Mouse (Mus musculus): ENCODE measurements at regions not wholly inside any gene's neighbourhood (a gene's known extent, or its start where the extent isn't known, plus 50 kb on each side); places are given as distances from the start of the nearest gene placed in this dataset.
"Not testable (repeated sequence)": the region's sequence is repeated elsewhere in the genome, so short reads cannot be mapped to it uniquely, and the experiment has no call there.

DNA sequence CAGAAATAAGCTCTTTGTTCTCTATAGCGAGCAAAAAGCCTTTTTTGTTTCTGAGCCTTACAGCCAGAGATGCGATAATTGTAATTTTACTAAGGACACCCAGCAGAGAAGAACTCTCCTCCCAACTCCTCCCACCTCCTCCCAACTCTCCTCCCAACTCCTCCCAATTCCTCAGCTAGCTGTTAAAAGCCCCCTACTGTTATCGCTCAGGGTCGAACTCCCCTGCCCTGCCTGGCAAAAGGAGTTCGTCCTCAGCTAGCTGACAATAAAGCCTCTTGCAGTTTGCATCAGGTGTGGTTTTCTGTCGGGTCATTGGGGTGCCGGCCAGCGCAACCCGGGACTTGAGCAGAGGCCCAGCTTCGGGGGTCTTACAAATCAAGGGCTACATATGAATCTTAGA, 99.5 kb upstream of the Thpo start:
- not testable (repeated sequence) for H3K36me3 ChIP-seq (replicated peaks); H3K4me3 ChIP-seq (replicated peaks); H3K4me2 ChIP-seq; H3K9me3 ChIP-seq; H3K9ac ChIP-seq; H3K4me1 ChIP-seq; H3K27me3 ChIP-seq; ATAC-seq (ENCODE audit: low FRiP score); H3K27ac ChIP-seq
- WGBS: 76% methylated on average over 10 of the region's 10 CpGs

DNA sequence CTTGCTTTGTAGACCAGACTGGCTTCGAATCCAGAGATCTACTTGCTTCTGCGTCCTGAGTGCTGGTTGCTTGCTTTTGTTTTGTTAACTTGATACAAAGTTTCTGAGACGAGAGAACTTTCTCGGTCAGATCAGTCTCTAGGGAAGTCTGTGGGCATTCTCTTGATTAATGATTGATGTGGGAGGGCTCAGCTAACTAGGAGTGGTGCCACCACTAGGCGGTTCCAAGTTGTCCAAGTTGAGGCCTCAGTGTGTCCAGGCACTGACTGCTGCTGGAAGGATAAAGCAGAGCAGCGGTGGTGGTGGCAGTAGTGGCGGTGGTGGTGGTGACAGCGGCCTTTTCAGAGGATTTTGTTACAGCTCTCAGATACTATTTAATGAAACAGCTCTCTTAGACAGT, 99.0 kb upstream of the Thpo start:
- Histone ChIP-seq H3K9me3 (no peaks in the 10 kb centered on the region), H3K4me2 (no peak overlapping the region), H3K4me3 (replicated peaks) (no peak overlapping the region), H3K27me3 (no peaks in the 10 kb centered on the region), H3K4me1 (peaks cover 6% of the 10 kb centered on the region), H3K9ac (no peak overlapping the region), H3K27ac (no peak overlapping the region), H3K36me3 (replicated peaks) (no peaks in the 10 kb centered on the region)
- WGBS: 85% methylated on average over 8 of the region's 8 CpGs
- no peak for ATAC-seq (ENCODE audit: low FRiP score)

DNA sequence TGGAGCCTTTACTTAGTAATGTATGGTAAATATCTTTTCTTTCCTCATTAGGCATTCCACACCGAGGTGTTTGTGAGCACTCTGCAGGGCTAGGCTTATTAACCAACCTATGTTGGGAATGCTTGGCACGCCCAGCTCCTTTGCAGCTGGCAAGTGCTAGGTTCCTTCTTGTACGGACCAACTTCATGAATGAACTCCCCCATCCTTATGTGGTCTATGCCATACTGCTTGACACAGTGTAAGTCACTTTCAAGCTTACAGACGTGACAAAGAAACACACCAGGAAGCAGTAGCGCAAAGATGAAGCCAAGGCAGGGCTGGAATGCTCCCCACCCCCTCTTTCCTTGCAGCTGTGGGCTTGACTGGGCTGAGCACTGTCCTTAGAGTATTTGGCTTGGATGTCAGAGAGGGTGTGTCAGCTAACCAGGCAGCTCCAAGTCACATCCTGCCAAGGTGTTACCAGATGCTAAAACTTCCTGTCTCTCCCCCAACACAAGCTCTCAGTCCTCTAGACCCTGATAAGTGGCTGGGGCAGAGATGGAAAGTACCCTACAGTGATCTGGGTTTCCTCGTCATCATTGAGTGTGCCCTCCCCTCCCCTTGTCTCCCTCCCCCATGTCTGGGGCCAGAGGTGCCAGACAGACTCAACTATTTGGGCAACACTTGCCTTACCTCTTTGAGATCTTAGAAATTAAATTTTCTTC, 95.6 kb upstream of the Thpo start:
- Histone ChIP-seq H3K4me3 (replicated peaks) (no peak overlapping the region), H3K36me3 (replicated peaks) (no peaks in the 10 kb centered on the region), H3K9me3 (no peaks in the 10 kb centered on the region), H3K9ac (no peak overlapping the region), H3K4me2 (no peak overlapping the region), H3K27me3 (no peaks in the 10 kb centered on the region), H3K4me1 (no peaks in the 10 kb centered on the region), H3K27ac (no peak overlapping the region)
- ATAC-seq (ENCODE audit: low FRiP score): no peak
- 57% methylated on average over 6 of the region's 6 CpGs for WGBS

DNA sequence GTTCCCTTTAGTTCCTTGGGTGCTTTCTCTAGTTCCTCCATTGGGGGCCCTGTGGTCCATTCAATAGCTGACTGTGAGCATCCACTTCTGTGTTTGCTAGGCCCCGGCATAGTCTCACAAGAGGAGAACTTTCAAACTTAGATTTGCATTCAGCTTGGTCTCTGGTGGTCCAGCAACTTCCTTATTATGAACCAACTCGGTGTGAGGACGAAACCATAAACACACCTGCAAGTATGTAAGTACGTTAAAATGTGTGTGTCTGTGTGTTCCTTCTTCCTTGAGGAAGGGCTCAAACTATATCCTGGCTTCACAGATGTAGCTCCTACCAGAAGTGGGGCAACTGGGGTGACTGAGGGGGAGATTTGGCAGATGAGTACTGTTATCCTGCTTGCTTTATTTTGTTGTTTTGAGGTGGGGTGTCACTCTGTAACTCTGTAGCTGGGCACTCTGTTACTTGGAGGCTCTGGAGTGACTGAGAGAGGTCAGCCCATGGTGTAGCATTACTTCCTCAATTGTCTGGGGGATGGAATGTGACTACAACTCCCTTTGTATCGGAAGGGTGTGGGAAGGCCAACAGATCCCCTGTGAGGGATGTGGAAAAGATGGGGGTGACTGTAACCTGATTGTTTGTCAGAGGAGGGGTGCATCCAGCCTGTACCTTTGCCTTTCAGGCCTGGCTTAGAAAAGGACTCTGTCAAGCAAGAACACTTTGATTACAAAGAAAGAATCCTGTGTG, 94.9 kb upstream of the Thpo start:
- no peaks in the 10 kb centered on the region for H3K4me1 ChIP-seq
- WGBS: 86% methylated on average over 5 of the region's 5 CpGs
- no peak for ATAC-seq (ENCODE audit: low FRiP score)

DNA sequence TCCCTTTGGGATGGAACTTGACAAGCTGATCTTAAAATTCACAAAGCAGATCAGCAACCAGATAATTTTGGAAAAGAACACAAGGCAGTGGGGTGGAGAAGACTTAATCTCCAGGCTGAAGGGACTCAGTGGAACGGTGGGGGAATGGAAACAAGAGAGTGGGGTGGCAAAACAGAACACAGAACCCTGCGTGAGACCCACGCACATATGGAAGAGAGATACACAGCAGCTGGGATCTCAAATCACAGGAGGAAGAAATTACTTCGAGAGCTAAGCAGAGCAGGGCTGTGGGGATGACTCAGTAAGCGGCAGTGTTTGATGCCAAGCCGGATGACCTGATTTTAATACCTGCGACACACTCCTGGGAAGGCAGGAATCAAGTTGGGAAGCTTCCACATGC, 89.9 kb upstream of the Thpo start:
- WGBS: 52% methylated on average over 7 of the region's 7 CpGs
- no peaks in the 10 kb centered on the region for H3K27me3 ChIP-seq
- no peaks in the 10 kb centered on the region for H3K36me3 ChIP-seq (replicated peaks)
- no peaks in the 10 kb centered on the region; the same call in 1 of the 2 replicates for H3K4me1 ChIP-seq
- H3K9ac ChIP-seq: no peak overlapping the region
- no peak overlapping the region for H3K27ac ChIP-seq
- no peak overlapping the region for H3K4me3 ChIP-seq (replicated peaks)
- no peaks in the 10 kb centered on the region for H3K9me3 ChIP-seq
- H3K4me2 ChIP-seq: no peak overlapping the region
- ATAC-seq (ENCODE audit: low FRiP score): no peak

More for the DNA sequence above, 94.9 kb upstream of the Thpo start:
- H3K4me2 ChIP-seq: no peak overlapping the region
- H3K4me3 ChIP-seq (replicated peaks): no peak overlapping the region
- H3K27me3 ChIP-seq: no peaks in the 10 kb centered on the region
- H3K27ac ChIP-seq: no peak overlapping the region
- H3K36me3 ChIP-seq (replicated peaks): no peaks in the 10 kb centered on the region
- H3K9ac ChIP-seq: no peak overlapping the region
- no peaks in the 10 kb centered on the region for H3K9me3 ChIP-seq

DNA sequence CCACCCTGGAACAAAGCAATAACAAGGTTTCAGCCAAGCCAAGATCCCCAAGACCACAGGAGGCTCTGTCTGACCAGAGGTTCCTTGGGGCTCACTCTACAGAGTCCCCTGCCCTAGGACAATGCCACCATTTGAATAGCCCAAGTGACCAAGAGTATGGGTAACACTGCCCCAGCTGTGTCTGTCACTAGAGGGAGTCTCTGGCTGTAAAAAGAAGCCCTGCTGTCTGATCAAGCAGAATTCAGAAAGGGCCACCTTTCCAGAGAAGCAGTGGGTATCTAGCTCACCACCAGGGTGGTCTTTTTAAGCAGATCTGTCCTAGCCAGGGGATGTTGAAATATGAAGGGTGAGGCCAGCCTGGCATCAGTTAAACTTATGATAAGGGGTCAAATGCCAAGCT, 86.6 kb upstream of the Thpo start:
- Histone ChIP-seq H3K9ac (no peak overlapping the region), H3K27me3 (no peaks in the 10 kb centered on the region), H3K4me3 (replicated peaks) (no peak overlapping the region), H3K4me2 (no peak overlapping the region), H3K9me3 (no peaks in the 10 kb centered on the region), H3K4me1 (no peaks in the 10 kb centered on the region; the same call in 1 of the 2 replicates), H3K27ac (no peak overlapping the region), H3K36me3 (replicated peaks) (no peaks in the 10 kb centered on the region)
- no peak for ATAC-seq (ENCODE audit: low FRiP score)

DNA sequence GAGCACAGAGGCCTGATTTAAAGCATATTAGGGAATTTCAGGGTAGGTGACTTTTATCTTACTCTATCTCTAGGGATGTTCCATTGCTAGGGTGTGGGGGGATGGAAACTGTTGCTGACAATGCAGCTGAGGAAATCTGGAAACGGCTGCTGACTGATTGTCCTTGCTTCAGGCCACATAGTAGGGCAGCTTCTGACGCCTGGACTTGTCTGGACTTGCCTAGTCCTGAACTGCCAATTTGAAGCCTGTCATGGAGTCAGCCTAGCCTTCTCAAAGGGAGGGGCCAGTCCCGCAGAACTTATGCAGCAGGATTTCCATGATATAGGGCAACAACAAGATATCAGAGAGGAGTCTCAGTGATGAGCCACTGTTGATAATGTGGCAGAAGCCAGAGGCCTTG, 85.3 kb upstream of the Thpo start:
- Histone ChIP-seq H3K9me3 (no peaks in the 10 kb centered on the region), H3K4me3 (replicated peaks) (no peak overlapping the region), H3K9ac (no peak overlapping the region), H3K4me1 (peaks cover 2% of the 10 kb centered on the region; the same call in 1 of the 2 replicates), H3K36me3 (replicated peaks) (no peaks in the 10 kb centered on the region), H3K27me3 (no peaks in the 10 kb centered on the region), H3K27ac (no peak overlapping the region), H3K4me2 (no peak overlapping the region)
- WGBS: 80% methylated on average over 3 of the region's 3 CpGs
- no peak for ATAC-seq (ENCODE audit: low FRiP score)

DNA sequence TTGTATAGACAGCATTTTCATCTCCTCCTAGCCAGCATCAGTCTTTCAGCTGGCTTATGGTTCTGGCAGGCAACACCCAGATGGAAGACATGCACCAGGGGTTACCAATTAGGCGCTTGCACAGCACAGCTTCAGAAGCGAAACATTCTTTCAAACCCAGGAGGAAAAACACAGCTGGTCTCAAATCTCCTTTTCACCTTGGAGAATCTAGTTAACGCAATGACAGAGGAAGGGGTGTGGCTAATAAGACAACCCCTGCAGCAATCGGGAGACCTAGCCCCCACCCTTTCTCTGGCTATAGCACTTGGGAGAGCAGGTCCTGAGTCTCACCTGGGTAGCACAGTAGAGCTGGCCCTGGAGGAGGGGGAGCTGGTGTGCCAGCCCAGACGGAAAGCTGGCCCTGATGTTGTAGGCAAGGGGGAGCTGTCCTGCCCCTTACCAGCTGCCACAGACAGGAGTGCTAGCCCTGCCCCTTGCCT, 84.4 kb upstream of the Thpo start:
- H3K36me3 ChIP-seq (replicated peaks): no peaks in the 10 kb centered on the region
- WGBS: 44% methylated on average over 5 of the region's 5 CpGs
- no peak overlapping the region for H3K4me3 ChIP-seq (replicated peaks)
- peaks cover 2% of the 10 kb centered on the region; the same call in 1 of the 2 replicates for H3K4me1 ChIP-seq
- no peak overlapping the region for H3K4me2 ChIP-seq
- ATAC-seq (ENCODE audit: low FRiP score): no peak
- no peak overlapping the region for H3K9ac ChIP-seq
- no peaks in the 10 kb centered on the region for H3K27me3 ChIP-seq
- H3K27ac ChIP-seq: no peak overlapping the region
- no peaks in the 10 kb centered on the region for H3K9me3 ChIP-seq

DNA sequence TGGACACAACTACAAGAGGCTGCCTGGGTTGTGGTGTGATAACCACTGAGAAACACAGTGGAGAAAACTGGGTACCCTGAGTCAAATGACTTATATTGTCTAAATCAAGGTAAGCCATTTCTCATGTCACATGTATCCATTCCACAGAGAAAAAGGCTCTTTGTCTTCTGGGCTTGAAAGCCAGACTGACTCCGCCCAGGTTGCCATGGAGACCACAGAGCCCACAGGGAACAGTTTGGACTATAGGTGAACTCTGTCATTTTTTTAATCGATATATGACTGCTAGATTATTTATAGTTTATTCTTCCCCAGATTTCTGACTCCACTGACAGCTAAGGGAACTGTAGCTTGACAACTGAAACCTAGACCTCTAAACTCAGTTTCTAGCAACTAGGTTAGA, 80.7 kb upstream of the Thpo start:
- Histone ChIP-seq H3K27ac (no peak overlapping the region), H3K9me3 (no peaks in the 10 kb centered on the region), H3K4me2 (no peak overlapping the region), H3K4me3 (replicated peaks) (no peak overlapping the region), H3K27me3 (no peaks in the 10 kb centered on the region), H3K9ac (no peak overlapping the region), H3K36me3 (replicated peaks) (no peaks in the 10 kb centered on the region), H3K4me1 (0 out of 2 replicates have a peak, but pooled peaks cover 2% of the 10 kb centered on the region)
- 83% methylated on average over 2 of the region's 2 CpGs for WGBS
- ATAC-seq (ENCODE audit: low FRiP score): no peak

DNA sequence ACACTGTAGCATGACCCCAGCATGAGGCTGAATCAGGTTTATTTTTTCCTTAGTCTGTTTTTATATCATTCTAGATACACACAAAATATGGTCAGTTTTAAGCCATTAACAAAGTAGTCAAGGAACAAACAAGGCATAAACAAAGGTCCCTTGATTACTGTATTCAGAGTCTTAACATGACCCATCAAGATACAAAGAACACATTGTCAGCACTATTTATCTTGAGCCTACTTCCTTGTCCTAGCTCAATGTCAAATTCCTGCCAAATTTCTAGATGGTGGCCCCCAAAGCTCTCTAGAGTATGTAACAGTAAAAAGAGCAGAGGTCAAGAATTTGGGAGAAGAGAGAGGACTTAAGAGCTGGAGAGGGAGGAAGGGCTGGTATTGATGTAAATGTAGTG, 79.9 kb upstream of the Thpo start:
- Histone ChIP-seq H3K4me1 (0 out of 2 replicates have a peak, but pooled peaks cover 2% of the 10 kb centered on the region), H3K4me2 (no peak overlapping the region), H3K27ac (no peak overlapping the region), H3K9me3 (no peaks in the 10 kb centered on the region), H3K9ac (no peak overlapping the region), H3K27me3 (no peaks in the 10 kb centered on the region), H3K36me3 (replicated peaks) (no peaks in the 10 kb centered on the region), H3K4me3 (replicated peaks) (no peak overlapping the region)
- no peak for ATAC-seq (ENCODE audit: low FRiP score)

DNA sequence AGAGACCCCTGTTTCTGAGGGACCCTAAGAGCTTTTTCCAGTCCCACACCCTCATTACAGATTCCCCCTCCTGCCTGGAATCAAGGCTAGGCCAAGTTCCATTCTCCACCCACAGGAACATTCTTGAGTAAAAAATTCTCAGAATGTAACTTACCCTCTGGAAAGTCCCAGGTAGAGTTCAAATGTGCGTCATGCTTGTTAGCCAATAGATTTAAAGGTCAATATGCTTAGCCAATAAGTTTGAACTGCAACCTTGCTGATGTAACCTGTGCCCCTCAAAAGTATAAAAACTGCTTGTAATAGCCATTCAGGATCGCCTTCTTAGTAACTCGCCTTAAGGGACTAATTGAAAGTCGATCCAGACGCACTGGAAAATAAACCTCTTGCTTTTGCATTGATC, 77.7 kb upstream of the Thpo start:
- H3K4me2 ChIP-seq; ATAC-seq (ENCODE audit: low FRiP score); H3K4me1 ChIP-seq; H3K9me3 ChIP-seq; H3K9ac ChIP-seq; H3K27me3 ChIP-seq; H3K36me3 ChIP-seq (replicated peaks); H3K27ac ChIP-seq; H3K4me3 ChIP-seq (replicated peaks): not testable (repeated sequence)
- WGBS: 76% methylated on average over 5 of the region's 5 CpGs

DNA sequence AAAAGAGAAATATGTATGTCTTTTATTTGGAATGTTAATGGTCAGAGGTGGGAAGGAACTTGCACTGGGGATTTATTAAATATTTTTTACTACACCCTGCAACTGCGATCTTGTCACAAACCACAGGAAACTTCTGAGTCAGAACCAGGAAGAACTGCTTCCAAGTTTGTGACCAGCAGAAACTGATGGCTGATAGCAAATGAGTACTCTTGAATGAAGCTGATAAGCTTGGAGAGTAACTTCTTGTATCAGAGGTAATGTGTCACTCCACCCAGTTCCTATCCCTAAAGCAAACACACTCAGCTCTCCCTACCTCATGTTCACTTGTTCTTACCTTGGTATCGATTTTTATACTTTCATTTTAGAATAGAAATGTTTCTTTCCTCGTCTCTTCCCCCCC, 76.0 kb upstream of the Thpo start:
- no peak for ATAC-seq (ENCODE audit: low FRiP score)
- Histone ChIP-seq H3K27me3 (no peaks in the 10 kb centered on the region), H3K36me3 (replicated peaks) (no peaks in the 10 kb centered on the region), H3K4me3 (replicated peaks) (no peak overlapping the region), H3K4me2 (no peak overlapping the region), H3K27ac (no peak overlapping the region), H3K4me1 (peaks cover 2% of the 10 kb centered on the region; the same call in 1 of the 2 replicates), H3K9me3 (no peaks in the 10 kb centered on the region), H3K9ac (no peak overlapping the region)
- 77% methylated on average over 3 of the region's 3 CpGs for WGBS

DNA sequence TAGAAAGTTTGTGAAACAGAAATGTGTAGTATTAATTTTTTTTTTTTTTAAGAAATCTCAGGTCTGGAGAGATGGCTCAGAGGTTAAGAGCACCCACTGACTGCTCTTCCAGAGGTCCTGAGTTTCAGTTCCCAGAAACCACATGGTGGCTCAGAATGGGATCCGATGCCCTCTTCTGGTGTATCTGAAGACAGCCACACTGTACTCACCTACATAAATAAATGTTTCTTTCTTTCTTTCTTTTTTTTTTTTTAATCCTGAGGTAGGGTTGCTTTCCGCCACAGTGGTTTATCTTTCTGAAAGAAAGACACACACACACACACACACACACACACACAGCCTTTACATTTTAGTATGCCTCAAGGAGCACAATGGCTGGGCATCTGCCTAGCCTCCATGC, 74.0 kb upstream of the Thpo start:
- Histone ChIP-seq H3K9ac (no peak overlapping the region), H3K9me3 (no peaks in the 10 kb centered on the region), H3K4me2 (no peak overlapping the region), H3K4me1 (peaks cover 7% of the 10 kb centered on the region), H3K4me3 (replicated peaks) (no peak overlapping the region), H3K36me3 (replicated peaks) (no peaks in the 10 kb centered on the region), H3K27ac (no peak overlapping the region), H3K27me3 (no peaks in the 10 kb centered on the region)
- no peak for ATAC-seq (ENCODE audit: low FRiP score)
- 83% methylated on average over 2 of the region's 2 CpGs for WGBS
